Comparison of ENCODE assay signal across 15 mouse cellular contexts in the genomic region with DNA sequence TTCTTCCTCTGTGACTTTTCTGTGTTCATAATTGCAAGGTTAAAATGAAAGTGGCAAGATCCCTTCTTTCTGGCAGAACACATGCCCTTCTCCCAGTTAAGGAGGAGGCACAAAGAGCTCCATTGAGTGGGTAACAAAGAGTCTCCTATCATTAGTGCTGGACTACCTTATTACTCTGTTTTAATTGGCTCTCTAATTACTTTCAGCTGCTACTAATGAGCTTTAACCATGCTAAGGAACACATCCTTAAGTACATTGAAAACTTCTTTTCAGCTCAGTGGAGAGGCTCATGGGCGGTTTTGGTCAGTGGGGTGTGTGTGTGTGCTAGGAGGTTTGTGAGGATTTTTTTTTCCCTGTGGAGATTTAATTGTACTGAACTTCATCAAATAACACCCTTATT.
A peak's percentile ranks its signal among the peaks of the same experiment; 100 is the strongest.
DNase-seq lines count a peak whose midpoint lies in the region; ATAC-seq and TF ChIP-seq lines count a peak whose summit lies in the region.
"Had no signal": no experiment of that assay in that cellular context is flagged by ENCODE, and none has a peak within 500 bp of the region (broad histone marks: within the 10 kb centered on the region; RNA-seq: fewer than 3 reads in every experiment).

No protein-coding gene starts in this region.

- no peak overlapping the region for H3K9ac ChIP-seq in embryonic facial prominence, embryonic 12.5 days
- no peak overlapping the region for H3K9ac ChIP-seq in forebrain, embryonic 15.5 days (replicated peaks)
- H3K9ac ChIP-seq: midbrain, embryonic 15.5 days; neural tube, embryonic 12.5 days had no signal

- H3K4me1 ChIP-seq in embryonic facial prominence, embryonic 12.5 days: no peaks in the 10 kb centered on the region
- peaks cover 32% of the 10 kb centered on the region for H3K4me1 ChIP-seq in forebrain, embryonic 15.5 days
- H3K4me1 ChIP-seq: midbrain, embryonic 15.5 days had no signal

- H3K36me3 ChIP-seq in embryonic facial prominence, embryonic 12.5 days: no peaks in the 10 kb centered on the region
- H3K36me3 ChIP-seq in forebrain, embryonic 15.5 days: no peaks in the 10 kb centered on the region
- H3K36me3 ChIP-seq: midbrain, embryonic 15.5 days; neural tube, embryonic 12.5 days had no signal

- WGBS in embryonic facial prominence, embryonic 12.5 days: 44% methylated on average over 1 of the region's 1 CpGs
- 9% methylated on average over 1 of the region's 1 CpGs for WGBS in forebrain, embryonic 15.5 days

- no peak overlapping the region for H3K4me3 ChIP-seq in layer of hippocampus, adult 2 months
- H3K4me3 ChIP-seq in embryonic facial prominence, embryonic 12.5 days: no peak overlapping the region
- no peak overlapping the region for H3K4me3 ChIP-seq in forebrain, embryonic 15.5 days
- H3K4me3 ChIP-seq: midbrain, embryonic 15.5 days; neural tube, embryonic 12.5 days had no signal

- peak overlapping the region; percentile 62; the same call in 1 of the 2 replicates for H3K27ac ChIP-seq in layer of hippocampus, adult 2 months
- H3K27ac ChIP-seq in embryonic facial prominence, embryonic 12.5 days: no peak overlapping the region
- peak overlapping the region; percentile 35 for H3K27ac ChIP-seq in forebrain, embryonic 15.5 days (replicated peaks)
- H3K27ac ChIP-seq: kidney, postnatal 0 days; midbrain, embryonic 15.5 days; neural tube, embryonic 12.5 days had no signal

- H3K4me2 ChIP-seq in embryonic facial prominence, embryonic 12.5 days (replicated peaks): no peak overlapping the region
- H3K4me2 ChIP-seq in forebrain, embryonic 15.5 days (replicated peaks): no peak overlapping the region
- H3K4me2 ChIP-seq: midbrain, embryonic 15.5 days; neural tube, embryonic 12.5 days had no signal

- peak in 1 of 2 experiments; percentile 12 for DNase-seq in layer of hippocampus, adult 2 months (ENCODE audit: low spot score in 2 of 2)
- DNase-seq in layer of hippocampus, postnatal 25 days (ENCODE audit: extremely low spot score in 1 of 2, low spot score in 1 of 2): no peak
- DNase-seq in retina, embryonic 14.5 days (ENCODE audit: low spot score): peak; percentile 87
- DNase-seq in yolk sac, embryonic 10.5 days (ENCODE audit: low spot score): no peak
- DNase-seq in gastrocnemius, adult 18-20 months (ENCODE audit: low spot score): no peak
- DNase-seq: cerebellum, adult 2 months; lung, postnatal 4 days; right cerebral cortex, postnatal 14 days had no signal

- H3K27me3 ChIP-seq in embryonic facial prominence, embryonic 12.5 days: no peaks in the 10 kb centered on the region
- H3K27me3 ChIP-seq in forebrain, embryonic 15.5 days: 0 out of 2 replicates have a peak, but pooled peaks cover 4% of the 10 kb centered on the region
- H3K27me3 ChIP-seq: CH12.LX; midbrain, embryonic 15.5 days; neural tube, embryonic 12.5 days had no signal

- H3K9me3 ChIP-seq in embryonic facial prominence, embryonic 12.5 days: no peaks in the 10 kb centered on the region
- no peaks in the 10 kb centered on the region for H3K9me3 ChIP-seq in forebrain, embryonic 15.5 days
- H3K9me3 ChIP-seq: midbrain, embryonic 15.5 days; neural tube, embryonic 12.5 days had no signal

- peak; percentile 29; the same call in 1 of the 2 replicates for ATAC-seq in embryonic facial prominence, embryonic 12.5 days (ENCODE audit: insufficient number of reproducible peaks, insufficient read depth, low FRiP score, low TSS enrichment)
- peak; percentile 95 for ATAC-seq in forebrain, embryonic 15.5 days (replicated peaks)
- ATAC-seq: inflammation-experienced regulatory T-cells, adult 6 months; midbrain, embryonic 15.5 days had no signal

- TF ChIP-seq CTCF in layer of hippocampus, adult 2 months (conservative IDR thresholded peaks at IDR 0.05): no peak
